Mouse (Mus musculus): ENCODE measurements around the gene Babam2. TPM values are rescaled to one million over a fixed set of nuclear protein-coding genes. Genes with fewer than 3 reads are reported as not detected.

Gene Babam2
- total RNA-seq, 1 experiment: 33.9 TPM

GRCm38 (mm10) chr5:32017686-32018085 is 320.2 kb downstream of the Babam2 start:
- no peak overlapping the region for H3K4me3 ChIP-seq (ENCODE audit: insufficient read depth in 1 of 2, low read depth in 1 of 2, low read length in 2 of 2, poor library complexity in 1 of 2, severe bottlenecking in 1 of 2)
- no peak for TF ChIP-seq ZNF384 (IDR thresholded peaks at IDR 0.05; ENCODE audit: low read depth, low read length)
- TF ChIP-seq MAFK (IDR thresholded peaks at IDR 0.05; ENCODE audit: insufficient read depth, low read depth, low read length): no peak
- no peak for TF ChIP-seq CHD2 (IDR thresholded peaks at IDR 0.05; ENCODE audit: low read depth, low read length)
- no peak for TF ChIP-seq HCFC1 (IDR thresholded peaks at IDR 0.05; ENCODE audit: borderline replicate concordance, insufficient read depth, low read length)
- no peak for TF ChIP-seq ZC3H11A (IDR thresholded peaks at IDR 0.05; ENCODE audit: borderline replicate concordance, low read depth, low read length)
- H3K9ac ChIP-seq (ENCODE audit: insufficient read depth, low read depth, low read length, poor library complexity, severe bottlenecking): no peak overlapping the region
- H3K36me3 ChIP-seq (ENCODE audit: control insufficient read depth, insufficient read depth, low read length, poor library complexity, severe bottlenecking): no peaks in the 10 kb centered on the region
- in situ Hi-C loops (cut with MboI; ENCODE audit: low sequenced_read_pairs in 2 of 2, unreplicated experiment in 2 of 2): no loop called here
- DNase-seq (ENCODE audit: low read depth, low spot score): peak; percentile 13
- 0 out of 4 replicates have a peak, but pooled peaks cover 0 to 3% of the 10 kb centered on the region in 2 experiments for H3K4me1 ChIP-seq (ENCODE audit: control insufficient read depth in 2 of 2, insufficient read depth in 2 of 2, low read length in 2 of 2, poor library complexity in 1 of 2)
- H3K9me3 ChIP-seq (ENCODE audit: control insufficient read depth, insufficient read depth, low read depth, low read length): no peaks in the 10 kb centered on the region
- no peak overlapping the region for H3K27ac ChIP-seq (ENCODE audit: insufficient read depth, low read depth, low read length, poor library complexity, severe bottlenecking)

- no peak overlapping the region for H3K4me3 ChIP-seq (ENCODE audit: insufficient read depth in 1 of 2, low read depth in 1 of 2, low read length in 2 of 2, poor library complexity in 1 of 2, severe bottlenecking in 1 of 2)
- H3K36me3 ChIP-seq (ENCODE audit: control insufficient read depth, insufficient read depth, low read length, poor library complexity, severe bottlenecking): no peaks in the 10 kb centered on the region
- no peak overlapping the region for H3K27ac ChIP-seq (ENCODE audit: insufficient read depth, low read depth, low read length, poor library complexity, severe bottlenecking)
- H3K9ac ChIP-seq (ENCODE audit: insufficient read depth, low read depth, low read length, poor library complexity, severe bottlenecking): no peak overlapping the region
- no peak for TF ChIP-seq ZNF384 (IDR thresholded peaks at IDR 0.05; ENCODE audit: low read depth, low read length)
- no peak for TF ChIP-seq ZC3H11A (IDR thresholded peaks at IDR 0.05; ENCODE audit: borderline replicate concordance, low read depth, low read length)
- TF ChIP-seq CHD2 (IDR thresholded peaks at IDR 0.05; ENCODE audit: low read depth, low read length): no peak
- TF ChIP-seq HCFC1 (IDR thresholded peaks at IDR 0.05; ENCODE audit: borderline replicate concordance, insufficient read depth, low read length): no peak
- no peak for TF ChIP-seq MAFK (IDR thresholded peaks at IDR 0.05; ENCODE audit: insufficient read depth, low read depth, low read length)
- in situ Hi-C loops (cut with MboI; ENCODE audit: low sequenced_read_pairs in 2 of 2, unreplicated experiment in 2 of 2): no loop called here
- 0 out of 4 replicates have a peak, but pooled peaks cover 0 to 3% of the 10 kb centered on the region in 2 experiments for H3K4me1 ChIP-seq (ENCODE audit: control insufficient read depth in 2 of 2, insufficient read depth in 2 of 2, low read length in 2 of 2, poor library complexity in 1 of 2)
- DNase-seq (ENCODE audit: low read depth, low spot score): no peak
- no peaks in the 10 kb centered on the region for H3K9me3 ChIP-seq (ENCODE audit: control insufficient read depth, insufficient read depth, low read depth, low read length)
Measured at GRCm38 (mm10) chr5:32018276-32018675, 320.8 kb downstream of the Babam2 start.

GRCm38 (mm10) chr5:32029834-32030433 is 332.4 kb downstream of the Babam2 start:
- H3K4me3 ChIP-seq (ENCODE audit: insufficient read depth in 1 of 2, low read depth in 1 of 2, low read length in 2 of 2, poor library complexity in 1 of 2, severe bottlenecking in 1 of 2): no peak overlapping the region
- H3K9me3 ChIP-seq (ENCODE audit: control insufficient read depth, insufficient read depth, low read depth, low read length): no peaks in the 10 kb centered on the region
- no peak overlapping the region for H3K9ac ChIP-seq (ENCODE audit: insufficient read depth, low read depth, low read length, poor library complexity, severe bottlenecking)
- H3K4me1 ChIP-seq (ENCODE audit: control insufficient read depth in 2 of 2, insufficient read depth in 2 of 2, low read length in 2 of 2, poor library complexity in 1 of 2): no peaks in the 10 kb centered on the region
- TF ChIP-seq ZNF384 (IDR thresholded peaks at IDR 0.05; ENCODE audit: low read depth, low read length) (no peak), ZC3H11A (IDR thresholded peaks at IDR 0.05; ENCODE audit: borderline replicate concordance, low read depth, low read length) (no peak), CHD2 (IDR thresholded peaks at IDR 0.05; ENCODE audit: low read depth, low read length) (no peak), MAFK (IDR thresholded peaks at IDR 0.05; ENCODE audit: insufficient read depth, low read depth, low read length) (no peak), HCFC1 (IDR thresholded peaks at IDR 0.05; ENCODE audit: borderline replicate concordance, insufficient read depth, low read length) (no peak)
- no peak for DNase-seq (ENCODE audit: low read depth, low spot score)
- H3K36me3 ChIP-seq (ENCODE audit: control insufficient read depth, insufficient read depth, low read length, poor library complexity, severe bottlenecking): no peaks in the 10 kb centered on the region
- H3K27ac ChIP-seq (ENCODE audit: insufficient read depth, low read depth, low read length, poor library complexity, severe bottlenecking): no peak overlapping the region
- in situ Hi-C loops (cut with MboI; ENCODE audit: low sequenced_read_pairs in 2 of 2, unreplicated experiment in 2 of 2): no loop called here

- in situ Hi-C loops (cut with MboI; ENCODE audit: low sequenced_read_pairs in 2 of 2, unreplicated experiment in 2 of 2): no loop called here
- no peaks in the 10 kb centered on the region for H3K36me3 ChIP-seq (ENCODE audit: control insufficient read depth, insufficient read depth, low read length, poor library complexity, severe bottlenecking)
- H3K9ac ChIP-seq (ENCODE audit: insufficient read depth, low read depth, low read length, poor library complexity, severe bottlenecking): no peak overlapping the region
- TF ChIP-seq MAFK (IDR thresholded peaks at IDR 0.05; ENCODE audit: insufficient read depth, low read depth, low read length) (no peak), ZC3H11A (IDR thresholded peaks at IDR 0.05; ENCODE audit: borderline replicate concordance, low read depth, low read length) (no peak), ZNF384 (IDR thresholded peaks at IDR 0.05; ENCODE audit: low read depth, low read length) (no peak), HCFC1 (IDR thresholded peaks at IDR 0.05; ENCODE audit: borderline replicate concordance, insufficient read depth, low read length) (no peak), CHD2 (IDR thresholded peaks at IDR 0.05; ENCODE audit: low read depth, low read length) (no peak)
- H3K4me3 ChIP-seq (ENCODE audit: insufficient read depth in 1 of 2, low read depth in 1 of 2, low read length in 2 of 2, poor library complexity in 1 of 2, severe bottlenecking in 1 of 2): no peak overlapping the region
- no peak for DNase-seq (ENCODE audit: low read depth, low spot score)
- H3K27ac ChIP-seq (ENCODE audit: insufficient read depth, low read depth, low read length, poor library complexity, severe bottlenecking): no peak overlapping the region
- H3K9me3 ChIP-seq (ENCODE audit: control insufficient read depth, insufficient read depth, low read depth, low read length): no peaks in the 10 kb centered on the region
- 0 out of 4 replicates have a peak, but pooled peaks cover 0 to 3% of the 10 kb centered on the region in 2 experiments for H3K4me1 ChIP-seq (ENCODE audit: control insufficient read depth in 2 of 2, insufficient read depth in 2 of 2, low read length in 2 of 2, poor library complexity in 1 of 2)
Measured at GRCm38 (mm10) chr5:32033185-32033584, 335.7 kb downstream of the Babam2 start.

Measured in ES-E14 (cell line).